Mouse (Mus musculus) embryonic facial prominence, embryonic 15.5 days (tissue): ENCODE measurements at regions not wholly inside any gene's neighbourhood (a gene's known extent, or its start where the extent isn't known, plus 50 kb on each side); places are given as distances from the start of the nearest gene placed in this dataset.

ENCODE experiments used
- ATAC-seq: fragments of 200-750 bp; cut with Nextera tagmentation; 2 replicates; pipeline ENCODE4 v1.8.0; 2017; ENCODE audit warnings: low read depth, moderate TSS enrichment; ENCODE audit not compliant: insufficient number of reproducible peaks, low FRiP score, low TSS enrichment
- H3K27ac ChIP-seq: fragments of 300-500 bp; sonication (generic); replicated peaks from 2 replicates; pipeline ENCODE4 v1.5.1; 2015; ENCODE audit warnings: mild to moderate bottlenecking, inconsistent platforms
- H3K27me3 ChIP-seq: fragments of 300-500 bp; sonication (generic); 2 replicates; pipeline ENCODE4 v1.6.1; 2015; ENCODE audit warnings: inconsistent platforms
- H3K36me3 ChIP-seq: fragments of 300-500 bp; sonication (generic); 2 replicates; pipeline ENCODE4 v1.6.1; 2015; ENCODE audit warnings: mild to moderate bottlenecking, inconsistent platforms
- H3K4me1 ChIP-seq: fragments of 300-500 bp; sonication (generic); 2 replicates; pipeline ENCODE4 v1.6.1; 2015; ENCODE audit warnings: inconsistent platforms
- H3K4me2 ChIP-seq: fragments of 300-500 bp; sonication (generic); replicated peaks from 2 replicates; pipeline ENCODE4 v1.6.1; 2015; ENCODE audit warnings: mild to moderate bottlenecking, inconsistent platforms
- H3K4me3 ChIP-seq: fragments of 300-500 bp; sonication (generic); replicated peaks from 2 replicates; pipeline ENCODE4 v1.5.1; 2015; ENCODE audit warnings: mild to moderate bottlenecking, inconsistent platforms
- H3K9ac ChIP-seq: fragments of 300-500 bp; sonication (generic); 2 replicates; pipeline ENCODE4 v1.6.1; 2015; ENCODE audit warnings: inconsistent platforms
- H3K9me3 ChIP-seq: fragments of 300-500 bp; sonication (generic); replicated peaks from 2 replicates; pipeline ENCODE4 v1.6.1; 2016; ENCODE audit warnings: inconsistent platforms
- WGBS: fragments of 180-500 bp; shearing (Covaris S2); methylation state at CpG from one replicate; pipeline ENCODE4 v1.1.7; 2015; 5-methylcytosine and 5-hydroxymethylcytosine counted together

- Histone ChIP-seq H3K9ac (no peak overlapping the region), H3K4me2 (no peak overlapping the region), H3K27ac (no peak overlapping the region), H3K4me3 (no peak overlapping the region), H3K27me3 (no peaks in the 10 kb centered on the region), H3K36me3 (no peaks in the 10 kb centered on the region), H3K4me1 (no peaks in the 10 kb centered on the region), H3K9me3 (no peaks in the 10 kb centered on the region)
- WGBS: 5% methylated on average over 13 of the region's 13 CpGs
- ATAC-seq: no peak
These were observed 110.5 kb downstream of the Rergl start for GRCm38 (mm10) chr6:139391307-139391706.

- no peak for ATAC-seq
- H3K36me3 ChIP-seq: no peaks in the 10 kb centered on the region
- no peaks in the 10 kb centered on the region for H3K4me1 ChIP-seq
- no peak overlapping the region for H3K27ac ChIP-seq
- WGBS: 88% methylated on average over 2 of the region's 2 CpGs
- H3K4me2 ChIP-seq: no peak overlapping the region
- no peaks in the 10 kb centered on the region for H3K9me3 ChIP-seq
- H3K4me3 ChIP-seq: no peak overlapping the region
- H3K27me3 ChIP-seq: no peaks in the 10 kb centered on the region
- no peak overlapping the region for H3K9ac ChIP-seq
These were observed 150.8 kb downstream of the Rergl start for GRCm38 (mm10) chr6:139350939-139351338.

- Histone ChIP-seq H3K9me3 (no peaks in the 10 kb centered on the region), H3K4me1 (no peaks in the 10 kb centered on the region), H3K9ac (no peak overlapping the region), H3K4me3 (no peak overlapping the region), H3K4me2 (no peak overlapping the region), H3K27ac (no peak overlapping the region), H3K36me3 (no peaks in the 10 kb centered on the region), H3K27me3 (no peaks in the 10 kb centered on the region)
- ATAC-seq: no peak
- whole genome bisulfite sequencing: 85% methylated on average over 7 of the region's 7 CpGs
These were observed 176.6 kb downstream of the Rergl start for GRCm38 (mm10) chr6:139325226-139325625.

- 43% methylated on average over 5 of the region's 5 CpGs for WGBS
- H3K4me3 ChIP-seq: no peak overlapping the region
These were observed 194.1 kb downstream of the Rergl start for GRCm38 (mm10) chr6:139307651-139308050.

GRCm38 (mm10) chr6:139304306-139304705 lies 197.5 kb downstream of the Rergl start:
- Histone ChIP-seq H3K4me1 (no peaks in the 10 kb centered on the region), H3K36me3 (no peaks in the 10 kb centered on the region), H3K27me3 (no peaks in the 10 kb centered on the region), H3K9ac (no peak overlapping the region), H3K9me3 (no peaks in the 10 kb centered on the region), H3K4me2 (no peak overlapping the region), H3K27ac (no peak overlapping the region), H3K4me3 (no peak overlapping the region)
- WGBS: 88% methylated on average over 2 of the region's 2 CpGs
- no peak for ATAC-seq

More at GRCm38 (mm10) chr6:139307651-139308050, 194.1 kb downstream of the Rergl start:
- ATAC-seq: no peak
- Histone ChIP-seq H3K9me3 (no peaks in the 10 kb centered on the region), H3K4me2 (no peak overlapping the region), H3K9ac (no peak overlapping the region), H3K27ac (no peak overlapping the region), H3K27me3 (no peaks in the 10 kb centered on the region), H3K4me1 (no peaks in the 10 kb centered on the region), H3K36me3 (no peaks in the 10 kb centered on the region)

GRCm38 (mm10) chr6:139295701-139296100 lies 206.1 kb downstream of the Rergl start:
- Histone ChIP-seq H3K4me1 (no peaks in the 10 kb centered on the region), H3K36me3 (no peaks in the 10 kb centered on the region), H3K4me2 (no peak overlapping the region), H3K27ac (no peak overlapping the region), H3K27me3 (no peaks in the 10 kb centered on the region), H3K9me3 (no peaks in the 10 kb centered on the region), H3K4me3 (no peak overlapping the region), H3K9ac (no peak overlapping the region)
- ATAC-seq: no peak
- WGBS: 59% methylated on average over 2 of the region's 2 CpGs

GRCm38 (mm10) chr6:139279093-139279492 lies 222.7 kb downstream of the Rergl start:
- ATAC-seq: no peak
- H3K4me2 ChIP-seq: no peak overlapping the region
- 40% methylated on average over 4 of the region's 4 CpGs for WGBS

GRCm38 (mm10) chr6:139275512-139275911 lies 226.3 kb downstream of the Rergl start:
- Histone ChIP-seq H3K27ac (no peak overlapping the region), H3K27me3 (no peaks in the 10 kb centered on the region), H3K4me1 (no peaks in the 10 kb centered on the region), H3K36me3 (no peaks in the 10 kb centered on the region), H3K9me3 (no peaks in the 10 kb centered on the region), H3K4me2 (no peak overlapping the region), H3K9ac (no peak overlapping the region), H3K4me3 (no peak overlapping the region)
- WGBS: 73% methylated on average over 3 of the region's 3 CpGs
- no peak for ATAC-seq

More at GRCm38 (mm10) chr6:139279093-139279492, 222.7 kb downstream of the Rergl start:
- Histone ChIP-seq H3K36me3 (no peaks in the 10 kb centered on the region), H3K27ac (no peak overlapping the region), H3K4me3 (no peak overlapping the region), H3K9ac (no peak overlapping the region), H3K4me1 (no peaks in the 10 kb centered on the region), H3K9me3 (no peaks in the 10 kb centered on the region), H3K27me3 (no peaks in the 10 kb centered on the region)

- WGBS: 89% methylated on average over 4 of the region's 4 CpGs
- no peaks in the 10 kb centered on the region for H3K36me3 ChIP-seq
- H3K27me3 ChIP-seq: no peaks in the 10 kb centered on the region
- no peaks in the 10 kb centered on the region for H3K4me1 ChIP-seq
- H3K27ac ChIP-seq: no peak overlapping the region
- H3K4me3 ChIP-seq: no peak overlapping the region
- no peaks in the 10 kb centered on the region for H3K9me3 ChIP-seq
- H3K4me2 ChIP-seq: no peak overlapping the region
- ATAC-seq: no peak
- H3K9ac ChIP-seq: no peak overlapping the region
These were observed 248.1 kb downstream of the Rergl start for GRCm38 (mm10) chr6:139253704-139254103.

GRCm38 (mm10) chr6:139248920-139249547 lies 252.7 kb downstream of the Rergl start:
- no peak overlapping the region for H3K27ac ChIP-seq
- H3K9ac ChIP-seq: no peak overlapping the region
- H3K4me1 ChIP-seq: no peaks in the 10 kb centered on the region
- H3K4me3 ChIP-seq: no peak overlapping the region
- no peaks in the 10 kb centered on the region for H3K36me3 ChIP-seq
- H3K27me3 ChIP-seq: no peaks in the 10 kb centered on the region
- 28% methylated on average over 11 of the region's 11 CpGs for WGBS
- no peak for ATAC-seq
- H3K9me3 ChIP-seq: no peaks in the 10 kb centered on the region
- H3K4me2 ChIP-seq: no peak overlapping the region

GRCm38 (mm10) chr6:139226127-139226526 lies 275.6 kb downstream of the Rergl start:
- no peak for ATAC-seq
- no peak overlapping the region for H3K27ac ChIP-seq
- H3K27me3 ChIP-seq: no peaks in the 10 kb centered on the region
- no peaks in the 10 kb centered on the region for H3K36me3 ChIP-seq
- H3K4me2 ChIP-seq: no peak overlapping the region
- no peaks in the 10 kb centered on the region for H3K9me3 ChIP-seq
- 81% methylated on average over 1 of the region's 1 CpGs for WGBS
- H3K9ac ChIP-seq: no peak overlapping the region
- H3K4me1 ChIP-seq: no peaks in the 10 kb centered on the region
- no peak overlapping the region for H3K4me3 ChIP-seq

- no peak for ATAC-seq
- Histone ChIP-seq H3K27ac (no peak overlapping the region), H3K4me2 (no peak overlapping the region), H3K4me1 (no peaks in the 10 kb centered on the region), H3K27me3 (no peaks in the 10 kb centered on the region), H3K4me3 (no peak overlapping the region), H3K9me3 (no peaks in the 10 kb centered on the region), H3K36me3 (no peaks in the 10 kb centered on the region), H3K9ac (no peak overlapping the region)
- 78% methylated on average over 3 of the region's 3 CpGs for WGBS
These were observed 287.3 kb downstream of the Rergl start for GRCm38 (mm10) chr6:139214488-139214887.
